Mouse (Mus musculus): ENCODE measurements around the gene Magea6.
"Not testable (repeated sequence)": the region's sequence is repeated elsewhere in the genome, so short reads cannot be mapped to it uniquely, and the experiment has no call there.

The Magea6 gene

DNA sequence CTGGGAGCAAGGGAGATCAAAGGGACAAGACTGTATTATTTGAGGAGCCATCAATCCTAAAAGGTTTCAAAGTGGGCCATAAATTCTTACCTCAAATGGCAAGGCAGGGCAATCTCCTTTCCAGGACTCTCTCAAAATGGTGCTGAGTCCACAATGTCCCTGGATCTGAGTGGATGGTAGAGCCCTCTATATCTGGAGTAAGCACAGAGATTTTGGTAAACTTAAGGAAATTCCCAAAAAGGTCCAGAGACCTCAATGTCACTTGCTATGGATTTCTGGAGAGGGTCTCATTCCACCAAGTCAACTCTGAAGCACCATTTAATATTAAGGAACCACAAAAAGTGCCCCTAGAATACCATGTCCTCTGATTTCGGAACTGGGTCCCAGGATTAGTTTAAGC lies at the start of gene Magea6:
Gene Magea6 (minus strand): TSS at position 101 of the 400 bp plus-strand sequence.
- not testable (repeated sequence) for DNase-seq (ENCODE audit: extremely low spot score, low spot score)

- not testable (repeated sequence) for DNase-seq (ENCODE audit: extremely low spot score, low spot score)
Observed at GRCm38 (mm10) chrX:154949405-154949804, 13.6 kb upstream of the Magea6 start, which contains the start of gene Magea3. TSS of gene Magea3 (minus strand) at chrX:154949505.

DNA sequence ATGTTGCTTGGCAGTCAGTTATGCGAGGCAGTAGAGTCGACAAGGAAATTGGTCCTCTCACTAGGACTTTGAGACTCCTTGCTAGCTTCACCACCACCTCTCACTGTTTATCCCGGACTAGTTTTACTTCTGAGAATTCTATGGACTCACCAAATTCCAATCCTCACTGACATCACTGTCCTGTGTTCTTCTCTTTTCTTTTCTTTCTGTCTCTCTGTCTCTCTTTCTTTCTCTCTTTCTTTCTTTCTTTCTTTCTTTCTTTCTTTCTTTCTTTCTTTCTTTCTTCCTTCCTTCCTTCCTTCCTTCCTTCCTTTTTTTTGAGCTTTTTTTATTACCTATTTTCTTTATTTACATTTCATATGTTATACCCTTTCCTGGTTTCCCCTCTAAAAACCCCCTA lies 45.6 kb downstream of the Magea6 start, which contains the start of gene Cldn34b1:
Gene Cldn34b1 (minus strand): TSS at position 101 of the 400 bp plus-strand sequence.
- not testable (repeated sequence) for DNase-seq (ENCODE audit: extremely low spot score, low spot score)

All from neural tube, embryonic 10.5 days (tissue).